Mouse (Mus musculus): ENCODE results near the gene Hes6. TPM values are rescaled to one million over a fixed set of nuclear protein-coding genes. Genes with fewer than 3 reads are reported as not detected.

The Hes6 gene
- polyA plus RNA-seq, 1 experiment from 2014 or later: 84.4 TPM

Other genes with a start within 250 kb of the Hes6 start
- gene Ramp1, start 234.2 kb downstream of the Hes6 start, polyA plus RNA-seq (2014; fragmentation: Nextera tagmentation; extraction: Ambion mirVana): 5.4 and 6.0 TPM in 2 replicates
- 69.9 and 71.6 TPM in 2 replicates for gene Ube2f, start 163.7 kb downstream of the Hes6 start, polyA plus RNA-seq (2014; fragmentation: Nextera tagmentation; extraction: Ambion mirVana)
- 13.5 and 16.9 TPM in 2 replicates for gene Scly, start 115.7 kb downstream of the Hes6 start, polyA plus RNA-seq (2014; fragmentation: Nextera tagmentation; extraction: Ambion mirVana)
- not detected in 2 replicates for gene Espnl, start 92.0 kb downstream of the Hes6 start, polyA plus RNA-seq (2014; fragmentation: Nextera tagmentation; extraction: Ambion mirVana)
- 0.44 and 0.85 TPM in 2 replicates for gene Klhl30, start 63.0 kb downstream of the Hes6 start, polyA plus RNA-seq (2014; fragmentation: Nextera tagmentation; extraction: Ambion mirVana)
- gene Erfe, start 47.6 kb downstream of the Hes6 start, polyA plus RNA-seq (2014; fragmentation: Nextera tagmentation; extraction: Ambion mirVana): 10.8 and 10.9 TPM in 2 replicates
- 135 and 147 TPM in 2 replicates for gene Ilkap, start 15.2 kb downstream of the Hes6 start, polyA plus RNA-seq (2014; fragmentation: Nextera tagmentation; extraction: Ambion mirVana)
- gene Per2, start 45.3 kb upstream of the Hes6 start, polyA plus RNA-seq (2014; fragmentation: Nextera tagmentation; extraction: Ambion mirVana): 5.9 and 6.7 TPM in 2 replicates
- 5.9 and 6.7 TPM in 2 replicates for gene Traf3ip1, start 80.6 kb upstream of the Hes6 start, polyA plus RNA-seq (2014; fragmentation: Nextera tagmentation; extraction: Ambion mirVana)
- 6.2 and 7.3 TPM in 2 replicates for gene Asb1, start 126.5 kb upstream of the Hes6 start, polyA plus RNA-seq (2014; fragmentation: Nextera tagmentation; extraction: Ambion mirVana)

Data from intestine, embryonic 14.5 days (tissue).